Mouse (Mus musculus): ENCODE results near the gene Ube2d3.
"Not testable (repeated sequence)": the region's sequence is repeated elsewhere in the genome, so short reads cannot be mapped to it uniquely, and the experiment has no call there.

Gene Ube2d3

GRCm38 (mm10) chr3:135438913-135439531, 1.1 kb downstream of the Ube2d3 start:
- DNase-seq: peak; percentile 84 to 89

DNA sequence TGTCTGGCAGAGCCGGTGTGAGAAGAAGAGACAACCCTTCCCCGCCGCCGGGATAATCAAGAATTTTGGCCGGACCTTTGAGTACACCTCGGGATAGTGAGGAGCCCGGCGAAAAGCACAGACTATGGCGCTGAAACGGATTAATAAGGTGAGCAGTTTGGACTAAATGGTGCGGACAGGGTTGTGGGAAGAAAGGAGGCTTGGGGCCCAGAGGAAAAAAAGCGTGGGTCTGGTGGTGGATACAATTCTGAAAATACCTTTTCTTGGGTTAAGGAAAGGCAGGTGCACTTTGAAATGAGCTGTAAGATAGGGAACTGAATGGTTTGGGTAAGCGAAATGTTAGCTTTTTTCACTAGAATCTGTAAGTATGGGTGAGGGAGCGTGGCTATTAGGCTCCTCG, 1.7 kb downstream of the Ube2d3 start:
- no peak for DNase-seq

GRCm38 (mm10) chr3:135440221-135440620, 2.3 kb downstream of the Ube2d3 start:
- peak; percentile 20 to 57 for DNase-seq

DNA sequence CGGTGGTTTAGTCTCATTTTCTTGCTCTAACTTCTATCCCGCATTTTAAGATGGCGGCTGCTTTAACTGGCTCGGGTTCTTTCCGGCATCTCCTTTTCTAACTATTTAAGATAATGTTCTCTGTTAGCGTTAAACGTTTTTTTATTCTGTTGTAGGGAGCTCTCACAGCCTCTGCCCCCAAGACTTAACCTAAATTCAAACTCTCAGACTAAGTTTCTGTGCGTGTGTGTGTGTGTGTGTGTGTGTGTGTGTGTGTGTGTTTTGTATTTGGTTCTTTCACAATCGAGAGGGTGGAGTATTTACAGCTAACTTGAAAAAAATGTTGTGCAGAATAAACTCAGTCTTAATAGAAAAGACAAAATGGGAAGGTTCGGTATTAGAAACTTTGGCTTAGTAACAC, 2.7 kb downstream of the Ube2d3 start:
- no peak for DNase-seq

DNA sequence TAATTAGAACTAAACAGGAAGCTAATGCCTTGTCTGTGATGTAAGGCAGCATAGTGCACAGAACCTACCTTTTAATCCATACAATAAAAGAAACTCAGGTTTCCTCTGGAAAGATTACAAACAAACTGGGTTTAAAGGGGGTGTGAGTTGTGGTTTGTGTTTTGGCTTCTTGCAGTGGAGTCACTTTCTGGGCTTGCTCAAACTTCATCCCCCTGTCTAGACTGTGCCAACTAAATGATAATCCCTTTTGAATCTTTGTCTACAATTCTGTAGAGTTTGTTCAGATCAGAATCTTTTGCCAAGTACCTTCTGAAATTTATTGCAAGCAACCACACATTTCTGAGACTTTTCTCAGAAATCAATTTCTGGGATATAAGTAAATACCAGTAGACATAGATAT, 7.0 kb downstream of the Ube2d3 start:
- no peak for DNase-seq

GRCm38 (mm10) chr3:135458981-135459380, 21.0 kb downstream of the Ube2d3 start:
- no peak for DNase-seq

DNA sequence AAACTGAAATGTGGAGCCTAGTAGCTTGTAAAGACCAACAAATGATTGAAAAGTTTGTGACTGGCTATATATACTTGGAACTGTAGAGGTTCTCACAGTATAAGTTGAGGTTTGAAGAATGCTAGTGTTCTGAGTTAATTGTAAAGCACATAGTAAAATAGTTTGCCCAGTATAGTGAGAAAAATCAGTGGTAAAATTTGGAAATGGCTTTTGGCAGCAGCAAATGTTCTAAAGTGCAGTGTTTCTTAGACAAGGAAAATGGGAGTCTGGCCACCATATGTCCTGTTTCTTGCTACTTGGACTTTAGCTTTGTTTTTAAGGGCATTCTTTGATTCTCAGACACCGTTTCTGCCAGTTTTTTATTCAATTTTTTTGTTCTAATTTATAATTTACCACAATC, 30.5 kb downstream of the Ube2d3 start:
- DNase-seq: no peak

DNA sequence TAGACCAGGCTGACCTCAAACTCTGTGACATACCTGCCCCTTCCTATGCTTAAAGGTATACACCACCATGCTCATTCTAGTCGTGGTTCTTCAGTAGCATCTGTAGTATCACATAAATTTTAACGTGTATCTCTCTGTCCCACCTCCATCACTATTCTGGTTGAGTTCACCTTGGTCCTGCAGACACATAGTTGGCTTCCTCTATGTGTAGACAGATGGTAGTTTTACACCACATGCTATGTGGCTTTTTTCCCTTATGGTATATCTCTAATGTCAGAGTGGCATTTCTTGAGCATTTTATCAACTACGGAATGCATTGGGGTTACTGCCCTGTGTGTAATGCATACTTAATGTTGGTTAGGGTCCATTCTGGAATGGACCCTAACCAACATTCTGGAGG, 31.2 kb downstream of the Ube2d3 start:
- no peak for DNase-seq

- DNase-seq: no peak
Measured at GRCm38 (mm10) chr3:135469974-135470373, 32.0 kb downstream of the Ube2d3 start.

DNA sequence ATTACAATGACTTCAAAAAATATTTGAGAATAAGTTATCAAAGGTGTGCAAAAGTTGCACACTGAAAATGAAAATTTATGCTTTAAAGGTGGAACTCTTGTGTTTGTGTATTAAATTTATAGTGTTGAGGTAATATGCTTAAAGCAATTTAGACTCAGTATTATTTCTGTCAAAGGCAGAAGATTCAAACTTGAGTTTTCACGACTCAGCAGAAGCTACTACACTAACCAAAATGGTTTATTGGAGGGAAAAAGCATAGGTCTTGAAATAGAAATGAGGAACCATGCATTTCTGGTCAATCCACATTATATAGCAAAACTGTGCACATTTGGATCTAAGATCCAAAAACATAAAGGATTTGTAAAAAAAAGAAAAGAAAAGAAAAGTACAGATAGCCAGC, 32.9 kb downstream of the Ube2d3 start:
- DNase-seq: no peak

DNA sequence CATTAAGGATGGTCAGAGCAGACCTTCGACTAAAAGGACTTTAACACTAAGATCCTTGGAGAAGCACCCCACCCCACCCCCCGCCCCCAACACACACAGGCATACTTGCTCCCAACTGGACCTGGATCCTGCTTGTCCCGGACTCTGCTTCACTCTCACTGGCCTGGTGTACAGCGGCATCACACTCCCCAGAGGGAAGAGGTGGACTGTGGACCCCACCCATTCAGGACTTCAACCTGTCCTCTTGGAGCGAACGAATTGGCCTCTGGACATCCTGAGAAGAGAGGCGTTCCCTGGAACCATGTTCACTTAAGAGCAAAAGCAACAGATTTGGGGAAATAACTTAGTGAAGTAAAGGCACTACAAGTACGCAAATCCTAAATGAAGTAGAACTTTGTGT, 37.1 kb downstream of the Ube2d3 start:
- no peak for DNase-seq

DNA sequence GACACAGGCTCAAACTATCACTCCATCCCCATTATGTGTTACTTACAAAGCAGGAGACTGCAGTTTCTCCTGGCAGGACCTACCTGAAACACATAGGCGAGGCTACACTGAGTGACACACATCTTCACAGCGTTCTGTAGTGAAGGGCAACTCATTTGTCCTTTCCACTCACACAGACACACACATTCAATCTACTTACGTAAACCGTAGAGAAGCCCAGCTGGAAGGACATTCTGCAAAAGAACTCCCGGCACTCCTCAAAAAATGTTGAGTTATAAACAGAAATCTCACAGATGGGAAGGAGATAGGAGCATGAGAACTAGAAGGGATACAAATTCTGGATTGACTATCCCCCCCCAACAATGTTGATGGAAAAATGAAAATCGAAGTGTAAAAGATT, 38.3 kb downstream of the Ube2d3 start:
- no peak for DNase-seq

- DNase-seq: no peak
Measured at GRCm38 (mm10) chr3:135476977-135477376, 39.0 kb downstream of the Ube2d3 start.

- not testable (repeated sequence) for DNase-seq
Measured at GRCm38 (mm10) chr3:135479090-135479489, 41.1 kb downstream of the Ube2d3 start.

DNA sequence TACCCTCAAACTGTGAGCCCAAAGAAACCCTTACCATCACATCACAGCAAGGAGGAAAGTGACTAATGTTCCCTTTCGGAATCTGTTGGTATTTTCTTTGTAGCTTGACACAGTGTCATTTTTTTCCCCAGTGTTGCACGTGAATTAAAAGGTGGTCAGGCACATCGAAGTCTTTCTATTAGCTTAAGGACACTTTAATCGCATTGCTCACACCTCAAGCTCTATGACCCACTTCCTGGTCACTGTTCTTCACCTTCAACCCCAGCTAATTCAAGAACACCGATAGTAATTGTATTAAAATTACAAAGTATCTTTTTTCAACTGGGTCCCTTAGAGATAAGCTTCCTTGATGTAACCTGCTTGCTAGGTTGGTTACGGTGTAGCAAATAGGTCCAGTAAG, 42.8 kb downstream of the Ube2d3 start:
- DNase-seq: no peak

GRCm38 (mm10) chr3:135481608-135482007, 43.7 kb downstream of the Ube2d3 start:
- DNase-seq: no peak

- DNase-seq: not testable (repeated sequence)
Measured at GRCm38 (mm10) chr3:135484650-135485049, 46.7 kb downstream of the Ube2d3 start.

DNA sequence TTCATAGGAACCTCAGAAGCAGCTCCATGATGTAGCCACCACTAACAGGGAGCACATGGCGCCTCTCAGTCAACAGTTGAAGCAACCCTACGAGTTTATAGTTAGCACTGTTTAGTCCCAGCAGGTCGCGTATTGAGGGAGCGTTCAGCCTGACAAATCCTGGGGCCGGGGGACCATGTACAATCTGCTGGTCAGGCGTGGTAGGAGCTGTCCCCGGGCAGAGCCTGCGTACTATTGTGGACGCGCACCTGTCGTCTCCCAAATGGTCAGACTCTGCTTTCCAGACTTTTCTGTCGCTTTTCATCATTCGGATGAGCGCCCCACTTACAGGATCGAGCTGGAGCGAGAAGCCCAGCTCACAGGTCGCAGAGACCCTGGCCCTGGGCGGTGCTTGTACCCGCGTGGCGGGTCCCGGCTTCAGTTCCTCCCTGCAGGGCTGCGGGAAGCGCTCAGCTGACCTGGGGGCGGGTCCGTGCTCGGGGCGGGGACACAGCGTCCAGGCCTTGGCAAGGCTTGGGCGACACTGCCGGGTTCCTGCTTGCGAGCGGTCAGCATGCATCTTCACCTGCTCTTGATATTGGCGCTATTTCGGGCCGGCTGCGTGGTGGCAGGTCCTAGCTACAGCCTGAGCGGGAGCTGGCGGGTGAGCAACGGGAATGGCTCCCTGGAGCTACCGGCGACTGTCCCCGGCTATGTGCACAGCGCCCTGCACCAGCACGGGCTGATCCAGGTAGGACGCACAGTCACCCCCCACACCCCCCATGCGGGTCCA, 47.4 kb downstream of the Ube2d3 start, which contains the start of gene Manba:
Gene Manba, plus strand, starts transcription at position 484 of the 772 bp plus-strand sequence.
- DNase-seq: peak; percentile 58

DNA sequence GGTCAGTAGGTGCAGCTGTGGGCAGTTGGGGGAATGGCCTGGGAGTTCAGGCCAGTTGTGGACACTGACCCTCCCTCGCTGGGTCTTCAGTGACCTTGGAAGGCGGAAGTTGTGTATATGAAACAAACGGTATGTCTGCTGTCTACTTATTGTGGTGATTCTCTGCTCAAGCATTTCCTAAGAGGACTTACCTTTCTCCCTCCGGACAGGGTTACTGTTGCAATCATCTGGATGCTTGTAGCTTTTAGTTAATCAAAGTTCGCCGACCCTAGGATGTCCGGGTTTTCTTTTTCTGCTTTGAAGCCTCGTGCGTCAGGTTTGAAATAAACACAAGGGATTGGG, 47.9 kb downstream of the Ube2d3 start:
- DNase-seq: no peak

DNA sequence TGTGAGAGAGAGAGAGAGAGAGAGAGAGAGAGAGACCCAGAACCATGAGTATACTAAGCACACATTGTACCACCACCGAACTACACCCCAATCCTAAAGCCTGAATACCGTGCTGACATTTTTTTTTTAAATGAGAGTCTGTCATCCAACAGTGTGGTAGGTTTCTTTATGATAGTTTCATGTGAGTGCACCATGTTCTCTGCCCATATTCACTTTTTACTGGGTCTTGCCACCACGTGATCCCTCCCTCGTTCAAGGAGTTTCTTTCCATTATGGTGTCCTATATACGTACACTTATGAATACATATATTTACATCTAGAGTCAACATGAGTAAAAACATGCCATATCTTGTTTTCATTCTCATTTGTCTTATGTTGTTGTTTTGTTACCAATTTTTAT, 48.4 kb downstream of the Ube2d3 start:
- DNase-seq: no peak

GRCm38 (mm10) chr3:135487803-135488202, 49.9 kb downstream of the Ube2d3 start:
- DNase-seq: no peak

- no peak for DNase-seq
Measured at GRCm38 (mm10) chr3:135489865-135490520, 52.0 kb downstream of the Ube2d3 start.

DNA sequence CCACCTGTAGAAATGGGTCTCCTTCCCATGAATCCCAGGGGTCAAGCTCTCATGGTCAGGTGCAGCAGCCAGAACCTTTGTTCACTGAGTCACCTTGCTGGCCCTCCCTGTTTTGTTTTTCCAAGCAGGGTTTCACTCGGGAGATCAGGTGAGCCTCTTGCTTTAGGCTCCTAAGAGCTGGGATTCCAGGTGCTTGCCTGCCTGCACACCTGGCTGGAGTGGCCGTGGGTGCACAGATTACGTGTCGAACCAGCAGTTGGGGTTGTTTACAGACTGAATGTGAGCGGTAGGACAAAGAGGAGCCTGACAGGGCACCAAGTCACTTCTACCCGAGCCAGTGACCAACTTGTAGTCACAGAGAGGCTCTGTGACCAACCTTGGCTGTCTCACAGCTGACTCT, 53.2 kb downstream of the Ube2d3 start:
- no peak for DNase-seq

- DNase-seq: not testable (repeated sequence)
Measured at GRCm38 (mm10) chr3:135493320-135493719, 55.4 kb downstream of the Ube2d3 start.
